Mouse (Mus musculus) neural tube, embryonic 14.5 days (tissue): ENCODE measurements around the gene Rangrf. TPM values are rescaled to one million over a fixed set of nuclear protein-coding genes. Genes with fewer than 3 reads are reported as not detected.
"Not testable (repeated sequence)": the region's sequence is repeated elsewhere in the genome, so short reads cannot be mapped to it uniquely, and the experiment has no call there.

Source experiments
- ATAC-seq: fragments of 200-750 bp; cut with Nextera tagmentation; 2 replicates; pipeline ENCODE4 v1.8.0; 2017; ENCODE audit warnings: low read depth, mild to moderate bottlenecking, moderate TSS enrichment, moderate library complexity
- H3K27ac ChIP-seq: fragments of 300-500 bp; sonication (generic); 2 replicates; pipeline ENCODE4 v1.5.1; 2014; ENCODE audit warnings: low read depth, mild to moderate bottlenecking, control low read depth, low read length, moderate library complexity, mixed read lengths
- H3K27me3 ChIP-seq: fragments of 300-500 bp; sonication (generic); 2 replicates; pipeline ENCODE4 v1.6.1; 2014; ENCODE audit warnings: low read length; ENCODE audit not compliant: control insufficient read depth, insufficient read depth
- H3K36me3 ChIP-seq: fragments of 300-500 bp; sonication (generic); 2 replicates; pipeline ENCODE4 v1.6.1; 2014; ENCODE audit warnings: low read length, mixed read lengths; ENCODE audit not compliant: control insufficient read depth, insufficient read depth
- H3K4me1 ChIP-seq: fragments of 300-500 bp; sonication (generic); 2 replicates; pipeline ENCODE4 v1.6.1; 2014; ENCODE audit warnings: low read length; ENCODE audit not compliant: control insufficient read depth, insufficient read depth
- H3K4me2 ChIP-seq: fragments of 300-500 bp; sonication (generic); 2 replicates; pipeline ENCODE4 v1.6.1; 2014; ENCODE audit warnings: mild to moderate bottlenecking, low read depth, low read length, control low read depth
- H3K4me3 ChIP-seq: fragments of 300-500 bp; sonication (generic); 2 replicates; pipeline ENCODE4 v1.5.1; 2014; ENCODE audit warnings: low read depth, low read length, control low read depth, mixed read lengths
- H3K9ac ChIP-seq: fragments of 300-500 bp; sonication (generic); replicated peaks from 2 replicates; pipeline ENCODE4 v1.6.1; 2014; ENCODE audit warnings: low read depth, mild to moderate bottlenecking, control low read depth, low read length, mixed read lengths
- H3K9me3 ChIP-seq: fragments of 300-500 bp; sonication (generic); 2 replicates; pipeline ENCODE4 v1.6.1; 2016; ENCODE audit warnings: low read length; ENCODE audit not compliant: control insufficient read depth
- WGBS: fragments of 180-500 bp; shearing (Covaris S2); extraction: QIAGEN DNeasy Blood & Tissue Kit; methylation state at CpG from one replicate; pipeline ENCODE4 v1.1.7; 2014; 5-methylcytosine and 5-hydroxymethylcytosine counted together
- polyA plus RNA-seq: library from polyadenylated mRNA; unstranded; fragments of >200 nt; fragmentation: Nextera tagmentation; extraction: Ambion mirVana; gene quantifications from 2 replicates; pipeline ENCODE4 v1.2.1, GENCODE M21; 2014

The Rangrf gene
- polyA plus RNA-seq, 1 experiment from 2014 or later = 25.5 TPM

GRCm38 (mm10) chr11:68987365-68987882 lies 12.4 kb upstream of the Rangrf start:
- WGBS = 74% methylated on average over 11 of the region's 11 CpGs
- Histone ChIP-seq H3K9ac (no peak overlapping the region), H3K27ac (no peak overlapping the region)

GRCm38 (mm10) chr11:68982639-68983369 lies 7.8 kb upstream of the Rangrf start:
- WGBS = 25% methylated on average over 4 of the region's 4 CpGs
- Histone ChIP-seq H3K4me2 (no peak overlapping the region), H3K27ac (no peak overlapping the region), H3K9me3 (no peaks in the 10 kb centered on the region), H3K9ac (no peak overlapping the region), H3K4me1 (no peaks in the 10 kb centered on the region), H3K36me3 (peaks cover 6% of the 10 kb centered on the region; the same call in 1 of the 2 replicates), H3K4me3 (no peak overlapping the region), H3K27me3 (no peaks in the 10 kb centered on the region)
- ATAC-seq = no peak

More at GRCm38 (mm10) chr11:68987365-68987882, 12.4 kb upstream of the Rangrf start:
- Histone ChIP-seq H3K4me1 (no peaks in the 10 kb centered on the region), H3K9me3 (no peaks in the 10 kb centered on the region), H3K27me3 (no peaks in the 10 kb centered on the region), H3K36me3 (peaks cover 44% of the 10 kb centered on the region), H3K4me2 (no peak overlapping the region), H3K4me3 (no peak overlapping the region)
- no peak for ATAC-seq

- Histone ChIP-seq H3K9me3 (no peaks in the 10 kb centered on the region), H3K4me3 (no peak overlapping the region)
- 80% methylated on average over 3 of the region's 3 CpGs for WGBS
These were observed 5.9 kb upstream of the Rangrf start for GRCm38 (mm10) chr11:68980919-68981318.

GRCm38 (mm10) chr11:68979320-68979733 lies 4.3 kb upstream of the Rangrf start:
- 66% methylated on average over 5 of the region's 5 CpGs for WGBS
- Histone ChIP-seq H3K4me3 (no peak overlapping the region), H3K27me3 (no peaks in the 10 kb centered on the region), H3K9ac (no peak overlapping the region), H3K27ac (no peak overlapping the region), H3K4me2 (no peak overlapping the region), H3K9me3 (no peaks in the 10 kb centered on the region), H3K4me1 (no peaks in the 10 kb centered on the region), H3K36me3 (no peaks in the 10 kb centered on the region)
- ATAC-seq = no peak

More at GRCm38 (mm10) chr11:68980919-68981318, 5.9 kb upstream of the Rangrf start:
- H3K27me3 ChIP-seq = no peaks in the 10 kb centered on the region
- no peaks in the 10 kb centered on the region for H3K4me1 ChIP-seq
- ATAC-seq = no peak
- H3K36me3 ChIP-seq = no peaks in the 10 kb centered on the region
- no peak overlapping the region for H3K27ac ChIP-seq
- no peak overlapping the region for H3K4me2 ChIP-seq
- H3K9ac ChIP-seq = no peak overlapping the region

- H3K4me1 ChIP-seq = peaks cover 4% of the 10 kb centered on the region; the same call in 1 of the 2 replicates
- no peak overlapping the region for H3K4me2 ChIP-seq
- no peak overlapping the region for H3K27ac ChIP-seq
- no peaks in the 10 kb centered on the region for H3K36me3 ChIP-seq
- WGBS = 93% methylated on average over 1 of the region's 1 CpGs
- no peaks in the 10 kb centered on the region for H3K27me3 ChIP-seq
- no peak overlapping the region for H3K4me3 ChIP-seq
- H3K9me3 ChIP-seq = no peaks in the 10 kb centered on the region
- ATAC-seq = no peak
- H3K9ac ChIP-seq = no peak overlapping the region
These were observed 616 bp upstream of the Rangrf start for GRCm38 (mm10) chr11:68975601-68976000.

- Histone ChIP-seq H3K4me3 (peak overlapping the region; percentile 36), H3K4me2 (peak overlapping the region; percentile 53), H3K36me3 (no peaks in the 10 kb centered on the region), H3K27me3 (no peaks in the 10 kb centered on the region), H3K27ac (no peak overlapping the region), H3K9ac (no peak overlapping the region), H3K4me1 (peaks cover 4% of the 10 kb centered on the region; the same call in 1 of the 2 replicates), H3K9me3 (no peaks in the 10 kb centered on the region)
- no peak for ATAC-seq
- 34% methylated on average over 6 of the region's 6 CpGs for WGBS
These were observed 930 bp downstream of the Rangrf start for GRCm38 (mm10) chr11:68974059-68974450.

GRCm38 (mm10) chr11:68973250-68974058 lies 1.5 kb downstream of the Rangrf start:
- ATAC-seq = peak; percentile 87
- not testable (repeated sequence) for H3K4me1 ChIP-seq, H3K36me3 ChIP-seq, H3K9me3 ChIP-seq, H3K27me3 ChIP-seq, H3K27ac ChIP-seq
- Histone ChIP-seq H3K4me3 (peak overlapping the region; percentile 36), H3K4me2 (peak overlapping the region; percentile 53), H3K9ac (0 out of 2 replicates have a peak overlapping the region, but pooled peaks have one; percentile 25)
- WGBS = under 1% methylated on average over 37 of the region's 38 CpGs

- Histone ChIP-seq H3K9me3 (no peaks in the 10 kb centered on the region), H3K27ac (no peak overlapping the region), H3K9ac (no peak overlapping the region), H3K4me3 (no peak overlapping the region), H3K4me1 (peaks cover 10% of the 10 kb centered on the region; the same call in 1 of the 2 replicates), H3K36me3 (no peaks in the 10 kb centered on the region), H3K4me2 (no peak overlapping the region), H3K27me3 (no peaks in the 10 kb centered on the region)
- WGBS = 75% methylated on average over 4 of the region's 4 CpGs
- no peak for ATAC-seq
These were observed 4.8 kb downstream of the Rangrf start for GRCm38 (mm10) chr11:68970232-68970631.
